ENCODE assay signal across 18 mouse cellular contexts in genomic region chr10:64224424-64224823, GRCm38 (mm10).
DNase-seq lines count a peak whose midpoint lies in the region; ATAC-seq and TF ChIP-seq lines count a peak whose summit lies in the region.
"Had no signal": no experiment of that assay in that cellular context is flagged by ENCODE, and none has a peak within 500 bp of the region (broad histone marks: within the 10 kb centered on the region; RNA-seq: fewer than 3 reads in every experiment).

No protein-coding gene starts in this region.

- no peaks in the 10 kb centered on the region for H3K36me3 ChIP-seq in stomach, postnatal 0 days (ENCODE audit: control insufficient read depth, insufficient read depth, low read length)
- H3K36me3 ChIP-seq: embryonic facial prominence, embryonic 10.5 days; embryonic facial prominence, embryonic 12.5 days; forebrain, embryonic 15.5 days had no signal

- H3K27ac ChIP-seq in stomach, postnatal 0 days (replicated peaks), result no peak overlapping the region
- H3K27ac ChIP-seq: embryonic facial prominence, embryonic 10.5 days; embryonic facial prominence, embryonic 12.5 days; forebrain, embryonic 13.5 days; forebrain, embryonic 15.5 days had no signal

- ATAC-seq in stomach, postnatal 0 days (ENCODE audit: low FRiP score, low TSS enrichment), result no peak
- ATAC-seq: forebrain, embryonic 13.5 days; forebrain, embryonic 15.5 days; forebrain, postnatal 0 days had no signal

- TF ChIP-seq EP300 in stomach, postnatal 0 days (optimal IDR thresholded peaks at IDR 0.05), result no peak

- no peak overlapping the region for H3K4me3 ChIP-seq in stomach, postnatal 0 days (ENCODE audit: low read depth, low read length)
- H3K4me3 ChIP-seq: embryonic facial prominence, embryonic 10.5 days; embryonic facial prominence, embryonic 12.5 days; forebrain, embryonic 13.5 days; forebrain, embryonic 15.5 days had no signal

- H3K27me3 ChIP-seq in stomach, postnatal 0 days (ENCODE audit: control insufficient read depth, insufficient read depth, low read length), result no peaks in the 10 kb centered on the region
- H3K27me3 ChIP-seq: embryonic facial prominence, embryonic 12.5 days; forebrain, embryonic 13.5 days; forebrain, embryonic 15.5 days had no signal

- no peaks in the 10 kb centered on the region for H3K9me3 ChIP-seq in stomach, postnatal 0 days (ENCODE audit: control insufficient read depth, low read length)
- H3K9me3 ChIP-seq: embryonic facial prominence, embryonic 10.5 days; embryonic facial prominence, embryonic 12.5 days; forebrain, embryonic 13.5 days; forebrain, embryonic 15.5 days had no signal

- TF ChIP-seq CTCF in stomach, postnatal 0 days (IDR thresholded peaks at IDR 0.05; ENCODE audit: low read depth), result no peak

- no peak overlapping the region for H3K9ac ChIP-seq in stomach, postnatal 0 days (ENCODE audit: low read length)
- H3K9ac ChIP-seq: embryonic facial prominence, embryonic 12.5 days; forebrain, embryonic 13.5 days; forebrain, embryonic 15.5 days; forebrain, postnatal 0 days had no signal

- no peaks in the 10 kb centered on the region for H3K4me1 ChIP-seq in stomach, postnatal 0 days (replicated peaks; ENCODE audit: control insufficient read depth, insufficient read depth)
- H3K4me1 ChIP-seq: embryonic facial prominence, embryonic 10.5 days; embryonic facial prominence, embryonic 12.5 days; forebrain, embryonic 13.5 days; forebrain, embryonic 15.5 days had no signal

- DNase-seq in frontal cortex, adult 2 months (ENCODE audit: extremely low spot score in 1 of 2, low spot score in 1 of 2), result peak; percentile 4 to 15
- DNase-seq in frontal cortex, postnatal 14 days (ENCODE audit: low spot score in 2 of 2), result no peak
- peak; percentile 5 for DNase-seq in right cerebral cortex, adult 18-20 months
- no peak for DNase-seq in right cerebral cortex, postnatal 36 days (ENCODE audit: low spot score in 2 of 2)
- no peak for DNase-seq in stomach, postnatal 0 days (ENCODE audit: low spot score)
- DNase-seq: adrenal gland, adult 2 months; adrenal gland, postnatal 10 days; adrenal gland, postnatal 25 days; cerebellum, adult 11-12 months; cerebellum, adult 2 months; cerebellum, adult 9-10 months; cerebellum, postnatal 10 days; cerebellum, postnatal 25 days; forebrain, postnatal 0 days had no signal

- H3K4me2 ChIP-seq in stomach, postnatal 0 days (replicated peaks; ENCODE audit: low read depth), result no peak overlapping the region
- H3K4me2 ChIP-seq: embryonic facial prominence, embryonic 12.5 days; forebrain, embryonic 13.5 days; forebrain, embryonic 15.5 days had no signal

- WGBS in stomach, postnatal 0 days, result 91% methylated on average over 6 of the region's 6 CpGs

Comparison
In these comparisons a context has a peak if more than half of its experiments do, and no peak if none do; other contexts are left out.
1. DNase-seq: peak in frontal cortex, adult 2 months (2 of 2) and right cerebral cortex, adult 18-20 months (single experiment); none in frontal cortex, postnatal 14 days (0 of 2), right cerebral cortex, postnatal 36 days (0 of 2) and stomach, postnatal 0 days (single experiment).